Mouse (Mus musculus) lung, postnatal 0 days (tissue): ENCODE results near the gene Fasl.

Source experiments
- CTCF ChIP-seq: IDR thresholded peaks from 2 replicates; pipeline ENCODE4 v1.5.1; 2016; ENCODE audit warnings: antibody characterized with exemption, mild to moderate bottlenecking
- EP300 ChIP-seq: IDR thresholded peaks from 2 replicates; pipeline ENCODE4 v1.6.1; 2016; ENCODE audit warnings: antibody characterized with exemption, mild to moderate bottlenecking, control low read depth

DNA sequence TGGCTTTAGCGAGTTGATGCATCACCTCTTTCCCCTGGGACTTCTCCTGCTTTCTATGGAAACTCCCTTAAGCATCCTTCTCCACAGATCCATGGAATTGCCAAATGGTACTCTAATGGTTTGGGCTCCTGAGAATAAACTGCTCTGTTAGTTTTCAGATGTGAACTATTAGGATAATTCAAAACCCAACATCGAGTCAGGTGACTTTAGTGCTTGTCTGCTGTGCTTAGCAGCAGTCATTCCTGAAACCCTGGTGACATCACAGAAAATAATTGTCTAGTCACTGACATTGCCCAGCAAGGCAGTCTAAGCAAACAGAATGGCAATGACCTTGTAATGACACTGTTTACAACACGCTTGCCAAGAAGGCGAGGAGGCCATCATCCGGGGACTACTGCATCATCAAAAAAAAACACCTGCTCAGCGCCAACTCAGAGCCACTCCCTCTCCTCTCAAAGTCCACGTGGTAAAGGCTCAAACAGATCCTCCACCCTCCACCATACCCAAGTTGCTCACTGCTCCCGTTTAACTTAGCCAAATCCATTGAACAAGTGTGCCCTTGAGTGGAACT is 37.7 kb downstream of the Fasl start:
- no peak for TF ChIP-seq CTCF
- TF ChIP-seq EP300, result no peak
